Mouse (Mus musculus) ovary, postnatal 10 days (tissue): ENCODE results near the gene Isca1.
"Not testable (repeated sequence)": the region's sequence is repeated elsewhere in the genome, so short reads cannot be mapped to it uniquely, and the experiment has no call there.

Source experiments
- DNase-seq: peaks from one replicate; pipeline ENCODE4 v3.0.0; 2022; ENCODE audit warnings: low spot score

The Isca1 gene

DNA sequence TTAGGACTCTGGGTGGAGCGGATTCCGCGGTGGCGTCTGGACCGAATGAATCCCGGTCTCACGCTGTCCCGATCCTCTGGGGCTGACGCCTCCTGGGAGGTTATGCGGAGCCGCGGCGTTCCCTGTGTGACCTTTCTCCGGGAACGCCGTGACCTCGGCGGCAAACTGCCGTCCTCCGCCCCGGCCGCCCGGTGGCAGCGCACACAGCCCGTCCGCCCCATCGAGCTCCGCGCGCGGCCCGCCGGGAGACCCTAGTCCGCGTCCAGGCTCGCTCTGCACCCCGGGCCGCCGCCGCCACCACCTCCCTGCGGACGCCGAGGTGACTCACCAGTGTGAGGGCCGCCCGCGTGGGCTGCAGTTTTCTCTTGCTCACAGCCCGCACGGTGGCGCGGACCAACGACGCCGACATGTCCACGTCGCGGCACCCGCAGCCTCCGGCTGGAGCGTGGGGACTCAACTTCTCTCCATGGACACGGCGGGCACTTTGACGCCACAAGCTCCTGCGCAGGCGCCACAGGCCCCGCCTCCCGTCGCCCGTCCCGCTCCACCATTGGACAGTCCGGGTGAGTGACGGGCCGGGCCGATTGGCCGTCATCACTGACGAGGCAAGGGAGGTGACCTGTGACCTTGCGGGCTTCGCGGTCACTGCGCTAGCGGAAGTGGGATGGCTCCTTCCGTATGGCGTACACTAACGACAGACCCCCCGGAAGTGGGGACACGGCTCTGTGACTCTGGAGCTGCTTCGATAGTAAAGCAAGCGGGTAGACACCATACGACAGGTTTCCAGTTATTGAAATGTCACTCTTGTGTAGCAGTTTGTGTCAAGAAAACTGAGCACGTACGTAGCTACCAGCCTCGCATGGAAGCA is at the start of gene Isca1:
TSS of gene Isca1 (minus strand) at position 515 of the 868 bp plus-strand sequence.
- DNase-seq = peak; percentile 99

DNA sequence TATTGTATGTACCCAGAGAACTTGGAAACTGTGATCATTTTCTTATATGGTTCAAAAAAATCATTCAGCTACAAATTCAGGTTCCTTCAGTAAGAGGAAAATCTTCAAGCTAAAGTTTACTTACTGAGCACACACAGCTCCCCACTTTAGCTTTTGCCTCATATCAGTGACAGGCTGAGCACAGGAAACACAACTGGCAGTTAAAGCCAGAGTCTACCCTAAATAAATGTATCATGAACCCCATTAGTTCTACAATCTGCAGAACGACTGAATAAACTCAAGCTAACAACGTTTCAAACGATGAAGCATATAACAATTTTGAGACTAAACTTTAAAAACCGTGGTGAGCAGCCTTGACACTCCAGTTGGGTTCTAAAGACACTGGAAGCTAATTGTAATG is 47.7 kb upstream of the Isca1 start:
- DNase-seq = no peak

DNA sequence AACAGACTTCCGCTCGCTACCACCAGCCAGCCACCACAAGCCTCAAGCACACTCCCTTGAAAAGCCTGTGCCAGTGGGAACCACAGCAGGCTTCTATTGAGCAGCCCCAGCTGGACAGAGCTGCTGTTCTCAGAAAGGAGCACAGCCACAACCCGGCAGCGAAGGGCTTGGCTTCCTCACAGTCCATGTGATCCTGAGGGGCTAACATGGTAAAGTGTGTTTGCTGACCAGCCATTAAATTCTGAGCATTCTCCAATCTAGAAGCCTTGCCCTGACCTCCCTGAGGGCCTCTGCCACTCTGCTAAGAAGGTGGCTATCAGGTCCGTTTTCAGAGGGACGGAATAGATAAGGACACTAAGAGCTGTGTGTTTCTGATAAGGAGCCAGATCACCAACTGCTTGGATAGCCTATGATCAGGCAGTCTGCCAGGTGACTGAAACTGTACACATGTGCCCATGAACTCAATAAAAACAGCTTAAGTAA is 44.5 kb upstream of the Isca1 start:
- DNase-seq = no peak

DNA sequence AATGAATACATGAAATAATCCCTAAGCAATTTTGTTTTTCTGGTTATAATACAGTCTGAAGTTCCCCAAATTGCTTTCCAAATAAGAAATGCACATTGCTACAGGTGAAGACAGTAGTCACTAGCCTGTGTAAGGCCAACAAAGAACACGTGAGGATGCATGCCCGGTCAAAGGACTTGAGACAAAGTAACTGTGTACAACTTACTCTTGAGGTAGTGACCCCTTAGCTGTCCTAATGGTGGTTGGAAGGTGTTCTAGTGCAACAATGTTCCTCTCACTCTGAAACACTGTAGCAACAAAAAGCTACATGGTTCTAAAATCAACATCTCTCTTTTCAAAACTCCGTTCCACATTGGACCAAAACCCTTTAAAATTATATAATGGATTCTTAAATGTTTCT is 42.0 kb upstream of the Isca1 start:
- no peak for DNase-seq

DNA sequence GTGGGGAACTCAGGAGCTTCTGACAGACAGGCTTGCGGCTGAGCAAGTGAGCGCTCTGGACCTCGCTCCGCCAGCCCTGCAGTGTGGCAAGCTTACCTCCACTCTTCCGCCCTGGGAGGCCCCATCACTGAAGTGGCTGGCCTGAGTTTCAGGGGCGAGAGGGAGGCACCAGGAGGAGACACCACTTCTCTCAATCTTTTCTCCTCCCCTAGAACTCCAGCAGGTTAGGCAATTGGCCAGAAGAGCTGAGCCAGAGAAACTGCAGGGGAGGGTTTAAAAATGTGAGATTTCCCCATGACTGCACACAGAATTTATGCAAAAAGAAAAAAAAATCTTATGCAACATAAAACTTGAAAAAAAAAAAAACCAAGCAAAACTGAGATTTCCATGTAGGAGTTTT is 31.4 kb upstream of the Isca1 start:
- no peak for DNase-seq

DNA sequence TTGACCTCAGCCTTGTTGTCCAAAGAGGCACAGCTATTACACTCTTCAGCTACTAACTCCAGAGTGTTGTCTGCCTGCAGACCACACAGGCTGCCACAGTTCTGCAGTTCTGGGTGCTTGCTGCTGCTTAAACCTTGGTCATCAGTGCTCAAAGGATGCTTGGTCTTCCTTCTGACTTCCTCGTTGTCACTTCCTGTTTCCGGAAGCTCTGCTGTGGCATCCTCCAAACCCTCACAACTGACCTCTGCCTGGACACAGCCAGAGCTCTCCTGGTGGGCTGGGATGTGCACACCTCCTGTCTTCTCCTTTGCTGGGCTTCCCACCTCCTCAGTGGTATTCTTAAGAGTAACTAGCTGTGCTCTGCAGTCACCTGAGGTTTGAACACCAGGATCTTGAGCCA is 30.5 kb upstream of the Isca1 start:
- no peak for DNase-seq

DNA sequence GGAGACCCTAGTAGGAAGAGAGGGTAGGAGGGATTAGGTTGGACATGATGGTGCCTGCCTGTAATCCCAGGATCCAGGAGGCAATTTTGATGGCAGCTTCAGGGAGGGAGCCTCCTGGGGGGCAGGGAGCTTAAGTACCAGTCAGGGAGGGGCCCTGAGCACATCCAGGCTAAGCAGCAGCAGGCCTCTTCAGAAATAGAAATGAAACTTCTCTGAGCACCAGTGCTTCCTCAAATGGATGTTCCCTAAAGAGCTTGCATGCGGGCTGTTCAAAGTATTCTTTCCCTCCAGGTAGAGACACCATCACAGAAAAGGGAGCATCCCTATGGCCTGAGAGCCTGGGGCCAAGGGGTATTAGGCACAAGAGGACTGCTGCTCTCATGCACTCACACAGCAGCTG is 28.7 kb upstream of the Isca1 start:
- DNase-seq = no peak

DNA sequence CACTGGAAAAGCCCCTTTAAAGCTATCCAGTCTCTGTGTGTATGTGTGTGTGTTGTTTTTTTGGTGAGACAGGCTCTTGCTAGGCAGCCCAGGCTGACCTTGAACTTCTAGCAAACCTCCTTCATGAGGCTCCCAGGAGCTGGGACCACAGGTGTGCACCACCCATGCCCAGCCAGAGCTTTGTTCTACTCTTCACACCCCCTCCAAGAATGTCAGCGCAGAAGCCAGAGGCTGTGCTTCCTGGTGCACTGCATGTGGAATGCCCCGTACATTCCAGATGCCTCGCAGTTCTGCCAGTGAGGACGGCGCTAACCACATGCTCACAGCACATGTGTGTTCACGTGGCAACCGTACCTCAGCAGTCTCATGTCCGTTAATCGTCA is 26.8 kb upstream of the Isca1 start:
- no peak for DNase-seq

DNA sequence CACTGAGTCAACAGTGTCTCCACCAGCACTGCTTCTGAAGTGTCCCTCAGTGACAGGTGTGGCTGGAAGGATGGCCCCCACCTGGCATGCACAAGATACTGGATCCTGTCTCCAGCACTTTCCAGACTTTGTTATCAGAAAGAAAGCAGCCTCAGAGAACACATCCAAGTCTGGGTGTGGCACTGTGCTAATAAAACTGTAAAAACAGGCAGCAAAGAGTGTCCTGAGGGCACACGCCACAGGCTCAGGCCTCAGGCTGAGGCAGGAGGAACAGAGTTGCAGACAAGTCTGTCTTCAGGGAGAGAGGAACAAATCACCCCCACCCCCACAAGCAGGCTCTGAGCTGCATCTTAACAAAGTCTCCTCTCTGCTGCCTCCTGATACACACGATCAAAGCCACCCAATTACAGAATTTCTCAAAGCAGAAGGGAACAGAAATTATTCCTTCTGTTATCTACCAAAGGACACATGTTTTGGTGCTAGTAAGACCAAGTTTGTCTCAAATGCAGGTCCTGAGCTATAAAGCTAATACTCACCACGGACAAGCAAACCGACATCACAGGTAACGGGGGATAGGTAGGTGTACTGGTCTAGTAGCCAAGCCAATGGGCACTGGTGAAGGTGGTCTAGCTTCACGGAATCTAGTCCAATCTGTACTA is 26.3 kb upstream of the Isca1 start:
- DNase-seq = no peak

DNA sequence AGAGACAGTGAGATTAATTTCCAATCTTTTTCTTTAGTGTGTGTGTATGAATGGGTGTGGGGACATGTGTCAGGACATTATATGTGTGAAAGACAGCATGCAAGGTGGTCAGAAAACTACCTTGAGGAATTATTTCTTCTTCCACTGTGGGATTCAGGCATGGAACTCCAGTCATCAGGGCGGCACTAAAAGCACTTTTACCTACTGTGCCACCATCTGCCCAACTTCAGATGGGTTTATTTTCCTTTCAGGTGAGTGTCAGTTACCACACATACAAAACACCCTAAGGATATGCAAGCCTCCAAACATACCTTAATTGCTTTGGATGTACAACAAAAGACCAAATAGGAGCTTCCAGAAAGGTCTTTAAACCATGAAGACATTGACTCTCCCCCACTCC is 25.2 kb upstream of the Isca1 start:
- DNase-seq = no peak

DNA sequence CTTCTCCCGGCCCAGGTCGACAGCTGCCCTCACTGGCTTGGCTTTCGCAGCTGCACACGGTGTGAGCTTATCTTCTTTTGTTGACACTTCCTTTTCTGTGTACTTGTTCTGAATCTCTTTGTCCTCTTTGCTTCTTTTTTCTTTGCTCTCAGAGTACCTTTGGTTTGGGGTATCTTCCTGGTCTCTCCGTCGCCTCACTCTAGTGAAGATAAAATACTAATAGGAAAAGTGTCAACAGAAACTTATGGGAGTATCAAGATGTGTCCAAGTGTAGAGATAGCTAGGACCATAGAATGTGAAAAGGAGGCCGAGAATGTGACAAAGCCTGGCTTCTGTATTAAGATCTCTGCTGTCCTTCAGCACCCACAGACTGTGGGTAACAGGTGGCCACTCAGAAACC is 12.5 kb upstream of the Isca1 start, which contains the start of gene Gm49354:
TSS of gene Gm49354 (minus strand) at position 101 of the 400 bp plus-strand sequence.
- no peak for DNase-seq

DNA sequence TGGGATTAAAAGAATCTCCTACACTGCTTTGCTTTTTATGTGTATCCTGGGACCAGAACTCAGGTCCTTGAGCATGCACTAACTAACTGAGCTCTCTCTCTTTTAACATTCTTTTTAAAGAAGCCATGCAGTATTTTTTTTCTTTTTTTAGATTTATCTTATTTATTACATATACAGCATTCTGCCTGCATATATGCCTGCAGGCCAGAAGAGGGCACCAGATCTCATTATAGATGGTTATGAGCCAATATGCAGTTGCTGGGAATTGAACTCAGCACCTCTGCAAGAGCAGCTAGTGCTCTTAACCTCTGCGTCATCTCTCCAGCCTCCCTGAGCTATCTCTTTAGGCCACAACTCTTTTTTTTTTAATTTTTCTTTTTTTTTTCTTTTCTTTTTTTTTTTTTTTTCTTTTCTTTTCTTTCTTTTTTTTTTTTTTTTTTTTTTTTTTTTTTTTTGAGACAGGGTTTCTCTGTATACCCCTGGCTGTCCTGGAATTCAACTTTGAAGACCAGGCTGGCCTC is 10.2 kb upstream of the Isca1 start:
- DNase-seq = not testable (repeated sequence)

DNA sequence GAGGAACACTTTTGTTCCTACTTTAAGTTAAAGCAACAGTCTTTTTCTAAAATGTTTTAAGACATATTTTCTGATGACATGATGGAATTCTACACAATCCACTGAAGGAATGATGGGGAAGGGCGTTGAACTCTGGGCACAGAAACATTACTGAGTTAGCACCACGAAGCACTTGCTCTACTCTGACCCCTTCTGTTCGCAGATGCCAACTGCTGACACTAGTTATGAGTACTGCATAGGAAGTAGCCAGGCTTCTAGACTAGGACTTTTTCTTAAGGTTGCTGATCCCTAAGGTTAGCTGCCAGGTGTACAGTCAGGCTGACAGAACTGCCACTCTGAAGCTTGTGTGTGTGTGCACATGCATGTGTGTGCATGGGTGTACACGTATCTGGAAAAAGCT is 9.6 kb upstream of the Isca1 start:
- DNase-seq = no peak

DNA sequence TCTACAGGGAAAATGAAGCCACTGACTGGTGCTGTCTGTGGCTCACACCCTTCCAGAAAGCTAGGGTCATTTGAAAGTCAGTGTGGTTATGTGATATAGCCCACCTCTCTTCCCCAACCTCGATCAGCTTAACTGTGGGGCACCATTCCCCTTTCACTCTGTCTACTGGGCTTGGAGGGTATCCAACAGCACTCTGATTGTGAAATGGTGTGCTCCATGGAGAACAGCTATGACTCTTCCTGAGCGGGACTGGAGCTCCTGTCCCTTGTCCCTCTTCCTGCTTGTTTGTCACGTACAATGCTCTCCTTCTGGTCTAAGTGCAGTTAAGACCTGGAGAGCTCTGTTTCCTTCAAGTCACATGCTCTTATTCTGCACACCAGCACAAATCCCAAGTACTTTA is 5.6 kb upstream of the Isca1 start:
- DNase-seq = no peak

DNA sequence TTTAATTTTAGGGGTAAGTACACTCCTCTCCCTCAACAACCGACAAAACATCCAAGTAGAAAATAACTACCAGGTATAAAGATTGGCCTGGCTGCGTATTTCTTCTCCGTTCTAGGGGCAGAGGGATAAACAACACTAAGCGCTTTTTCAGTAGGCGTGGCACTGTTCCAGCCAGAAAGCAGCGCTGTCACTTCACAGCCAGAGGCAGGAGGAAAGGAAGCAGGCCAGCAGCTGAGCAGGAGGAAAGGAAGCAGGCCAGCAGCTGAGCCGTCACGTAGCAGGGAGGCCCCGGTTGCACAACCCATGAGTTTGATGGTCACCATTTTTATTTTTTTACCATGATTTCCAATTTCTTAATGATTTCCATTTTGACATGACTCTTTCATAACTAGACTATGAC is 1.6 kb upstream of the Isca1 start:
- DNase-seq = peak; percentile 16

DNA sequence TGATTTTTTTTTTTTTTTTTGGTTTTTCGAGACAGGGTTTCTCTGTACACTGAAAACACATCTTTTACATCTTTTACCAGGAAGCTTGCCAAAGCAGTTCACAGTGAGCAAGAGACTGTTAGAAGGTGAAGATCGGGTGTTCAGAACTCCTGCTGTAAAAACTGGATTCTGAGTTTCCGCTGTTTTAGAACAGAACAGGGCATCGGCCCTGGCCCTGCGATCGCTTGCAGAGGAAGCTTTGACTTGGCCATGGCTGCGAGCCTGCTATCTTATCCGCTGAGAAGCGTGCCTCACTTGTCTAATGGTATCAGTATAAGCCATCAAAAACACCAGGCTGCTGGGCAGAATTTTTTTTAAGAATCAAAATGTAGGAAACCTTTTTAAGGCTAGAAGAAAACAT is 1.2 kb upstream of the Isca1 start:
- no peak for DNase-seq

DNA sequence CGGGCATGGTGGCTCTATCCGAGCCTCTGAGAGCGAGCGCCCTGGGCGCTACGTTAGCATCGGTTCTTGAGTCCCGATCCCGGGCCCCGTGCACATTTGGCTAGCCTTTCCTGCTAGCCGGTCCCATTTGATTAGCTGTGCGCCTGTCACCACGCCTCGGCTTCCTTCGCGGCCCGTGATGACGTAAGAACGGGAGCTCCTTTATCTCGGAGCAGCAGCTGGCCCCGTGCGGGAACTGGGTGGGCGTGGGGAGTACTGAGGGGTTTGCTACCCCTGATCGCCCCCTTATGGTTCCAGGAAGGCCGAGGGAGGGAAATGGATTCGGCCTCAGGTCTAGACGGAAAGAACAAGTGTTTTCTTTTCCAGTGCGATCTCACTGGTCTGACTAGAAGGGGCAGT is 553 bp upstream of the Isca1 start:
- peak; percentile 63 for DNase-seq

DNA sequence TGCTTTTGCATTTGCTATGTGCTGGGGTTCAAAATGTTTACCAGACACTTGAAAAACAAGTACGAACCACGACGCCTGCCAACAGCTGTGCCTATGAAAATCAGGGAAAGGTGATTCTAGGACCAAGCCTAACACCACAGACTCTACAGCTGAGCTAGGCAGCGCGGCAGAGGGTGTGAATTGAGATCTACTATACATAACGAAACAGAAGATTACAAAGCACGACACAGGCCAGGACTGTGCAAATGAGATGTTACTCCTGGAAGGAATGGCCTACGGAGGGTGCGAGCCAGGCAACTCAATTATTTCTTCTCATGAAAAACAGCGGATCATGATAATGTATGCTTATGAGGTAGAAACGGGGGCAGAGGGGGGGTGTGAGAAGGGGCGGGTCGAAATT is 1.1 kb downstream of the Isca1 start:
- DNase-seq = no peak

DNA sequence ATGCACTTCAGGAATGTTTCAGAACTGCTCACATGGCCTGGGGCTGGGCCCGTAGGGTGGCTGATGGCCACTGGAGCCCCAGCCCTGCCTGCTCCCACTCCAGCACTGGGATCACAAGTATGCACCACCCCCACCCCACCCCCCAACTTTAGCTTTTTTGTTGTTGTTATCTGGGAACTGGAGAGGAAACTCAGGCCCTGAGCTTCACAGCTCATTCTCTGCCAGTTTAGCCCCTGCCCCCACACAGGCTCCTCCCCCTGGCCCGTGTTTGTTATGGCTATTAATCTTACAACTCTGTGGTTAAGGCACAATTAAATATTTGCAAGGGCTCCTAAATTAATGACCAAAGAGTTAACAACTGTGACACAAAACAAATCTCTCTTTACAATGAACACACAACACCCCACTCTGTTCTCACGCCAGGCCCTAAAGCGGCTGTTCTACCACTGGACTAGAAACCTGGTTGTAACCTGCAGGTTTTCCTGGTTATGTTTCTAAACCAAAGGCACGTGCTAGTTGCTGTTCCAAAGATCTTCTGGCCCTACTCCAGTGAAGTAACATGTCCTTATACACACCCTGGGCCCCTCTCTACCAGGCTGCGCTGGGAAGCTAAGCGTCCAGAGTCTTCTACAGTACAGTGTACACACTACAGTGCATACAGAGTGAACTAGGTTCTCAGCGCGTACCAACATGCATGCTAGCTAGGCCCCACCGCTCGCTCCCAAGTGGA is 2.7 kb downstream of the Isca1 start:
- DNase-seq = no peak

DNA sequence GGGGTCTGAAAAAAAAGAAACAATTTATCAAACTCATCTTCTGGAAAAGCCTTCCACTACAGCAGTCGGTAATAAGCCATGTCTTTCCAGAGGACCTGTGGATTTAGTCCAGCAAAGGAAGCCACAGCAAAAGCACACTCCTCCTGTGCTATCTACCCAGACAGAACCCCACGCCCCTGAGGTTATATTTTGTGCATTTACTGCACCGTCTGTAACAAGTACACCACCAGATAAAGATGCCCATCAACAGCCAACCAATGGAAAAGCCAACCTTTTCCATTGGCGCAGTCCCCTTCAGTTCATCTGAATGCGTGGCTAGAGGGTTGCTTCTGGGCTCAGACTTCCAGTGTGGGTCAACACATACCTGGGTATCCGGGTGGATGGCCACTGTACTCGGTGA is 6.8 kb downstream of the Isca1 start:
- DNase-seq = no peak

DNA sequence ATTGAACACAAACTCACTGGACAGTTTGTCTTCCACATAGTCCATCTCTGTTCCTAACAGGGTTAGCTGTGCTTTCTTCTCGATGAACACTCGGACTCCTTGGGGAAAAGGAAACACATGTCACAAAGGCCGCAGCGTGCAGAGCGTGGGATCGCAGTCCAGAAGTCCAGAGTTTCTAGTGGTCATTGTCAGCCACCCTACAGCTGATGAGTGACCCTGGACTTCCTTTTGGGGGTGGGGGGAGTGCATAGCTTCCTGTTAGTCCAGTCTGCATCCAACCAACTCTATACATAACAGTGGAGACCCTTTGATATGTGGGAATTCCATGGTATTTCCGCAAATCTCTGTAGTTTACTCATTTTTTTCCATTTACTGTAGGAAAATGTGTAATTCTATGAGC is 12.7 kb downstream of the Isca1 start:
- DNase-seq = no peak

DNA sequence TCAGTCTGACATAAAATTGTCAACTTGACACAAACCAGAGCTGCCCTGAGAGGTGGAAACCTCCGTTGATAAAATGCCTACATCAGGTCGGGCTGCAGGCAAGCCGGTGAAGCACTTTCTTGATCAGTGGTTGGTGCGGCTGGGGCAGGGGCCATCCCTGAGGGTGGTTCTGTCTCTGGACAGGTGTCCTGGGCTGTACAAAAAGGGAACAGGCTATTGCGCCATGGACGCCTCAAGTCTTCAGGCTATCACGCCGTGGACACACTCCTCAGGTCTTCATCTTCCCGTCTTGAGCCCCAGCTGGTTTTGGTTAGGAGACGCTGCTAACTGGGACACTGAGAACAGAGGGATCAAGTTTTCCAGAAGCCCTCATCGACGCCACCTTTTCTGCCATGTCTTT is 19.3 kb downstream of the Isca1 start:
- no peak for DNase-seq

DNA sequence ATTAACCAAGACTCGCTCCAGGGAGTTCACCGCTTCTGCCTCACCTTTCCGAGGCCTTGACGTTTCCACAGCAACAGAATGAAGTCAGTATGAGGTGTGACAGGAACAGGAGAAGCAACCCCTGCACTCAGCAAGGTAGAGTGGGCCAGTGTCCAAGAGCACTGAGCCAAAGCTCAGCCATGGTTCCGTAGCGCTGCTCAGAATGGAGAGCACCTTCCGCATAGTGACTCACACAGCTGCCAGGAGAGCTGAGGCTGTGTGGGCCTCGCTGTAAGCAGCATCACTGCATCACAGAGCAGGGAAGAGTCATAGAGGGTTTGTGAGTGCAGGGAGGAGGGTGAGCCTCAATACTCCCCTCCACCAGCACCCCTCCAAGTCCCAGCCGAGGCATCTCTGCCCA is 22.9 kb downstream of the Isca1 start, which contains the start of gene 1700014D04Rik:
TSS of gene 1700014D04Rik (minus strand) at position 42 of the 400 bp plus-strand sequence.
- DNase-seq = no peak
